Mouse (Mus musculus) liver, embryonic 13.5 days (tissue): ENCODE results near the gene Rad17. TPM values are rescaled to one million over a fixed set of nuclear protein-coding genes. Genes with fewer than 3 reads are reported as not detected.

Experiments used
- ATAC-seq: fragments of 200-750 bp; cut with Nextera tagmentation; 2 replicates; pipeline ENCODE4 v1.8.0; 2017; ENCODE audit warnings: low read depth, mild to moderate bottlenecking, moderate number of reproducible peaks, moderate library complexity
- DNase-seq: peaks from one replicate; pipeline ENCODE4 v3.0.0; 2022
- H3K27ac ChIP-seq: fragments of 300-500 bp; sonication (generic); 2 replicates; pipeline ENCODE4 v1.5.1; 2015; ENCODE audit warnings: moderate library complexity, mild to moderate bottlenecking, inconsistent platforms
- H3K27me3 ChIP-seq: fragments of 300-500 bp; sonication (generic); 2 replicates; pipeline ENCODE4 v1.6.1; 2015; ENCODE audit warnings: mild to moderate bottlenecking, inconsistent platforms
- H3K36me3 ChIP-seq: fragments of 300-500 bp; sonication (generic); 2 replicates; pipeline ENCODE4 v1.6.1; 2015; ENCODE audit warnings: mild to moderate bottlenecking, inconsistent platforms
- H3K4me1 ChIP-seq: fragments of 300-500 bp; sonication (generic); replicated peaks from 2 replicates; pipeline ENCODE4 v1.6.1; 2015; ENCODE audit warnings: inconsistent platforms
- H3K4me2 ChIP-seq: fragments of 300-500 bp; sonication (generic); 2 replicates; pipeline ENCODE4 v1.6.1; 2015; ENCODE audit warnings: inconsistent platforms, mild to moderate bottlenecking, moderate library complexity
- H3K4me3 ChIP-seq: fragments of 300-500 bp; sonication (generic); replicated peaks from 2 replicates; pipeline ENCODE4 v1.5.1; 2015; ENCODE audit warnings: mild to moderate bottlenecking, inconsistent platforms
- H3K9ac ChIP-seq: fragments of 300-500 bp; sonication (generic); 2 replicates; pipeline ENCODE4 v1.6.1; 2015; ENCODE audit warnings: mild to moderate bottlenecking, inconsistent platforms
- H3K9me3 ChIP-seq: fragments of 300-500 bp; sonication (generic); replicated peaks from 2 replicates; pipeline ENCODE4 v1.6.1; 2016; ENCODE audit warnings: inconsistent platforms
- WGBS: fragments of 180-500 bp; shearing (Covaris S2); methylation state at CpG from one replicate; pipeline ENCODE4 v1.1.7; 2015; ENCODE audit not compliant: insufficient replicate concordance; 5-methylcytosine and 5-hydroxymethylcytosine counted together
- polyA plus RNA-seq: library from polyadenylated mRNA; unstranded; fragments of >200 nt; fragmentation: Nextera tagmentation; extraction: Ambion mirVana; gene quantifications from 2 replicates; pipeline ENCODE4 v1.2.1, GENCODE M21; 2015

The Rad17 gene
- polyA plus RNA-seq, 1 experiment from 2014 or later, result 15.2 TPM

GRCm38 (mm10) chr13:100612251-100612650 lies 38.6 kb downstream of the Rad17 start:
- H3K9me3 ChIP-seq, result 0 out of 2 replicates have a peak, but pooled peaks cover 4% of the 10 kb centered on the region
- WGBS, result 84% methylated on average over 10 of the region's 10 CpGs

GRCm38 (mm10) chr13:100611266-100611665 lies 39.6 kb downstream of the Rad17 start:
- peaks cover 5% of the 10 kb centered on the region; the same call in 1 of the 2 replicates for H3K27me3 ChIP-seq
- WGBS, result 74% methylated on average over 13 of the region's 13 CpGs
- H3K4me3 ChIP-seq, result no peak overlapping the region
- ATAC-seq (no peak), DNase-seq (no peak)
- H3K9me3 ChIP-seq, result 0 out of 2 replicates have a peak, but pooled peaks cover 4% of the 10 kb centered on the region
- H3K27ac ChIP-seq, result no peak overlapping the region
- peaks cover 2% of the 10 kb centered on the region for H3K4me1 ChIP-seq
- H3K9ac ChIP-seq, result no peak overlapping the region
- no peak overlapping the region for H3K4me2 ChIP-seq
- peaks cover 22% of the 10 kb centered on the region for H3K36me3 ChIP-seq

More at GRCm38 (mm10) chr13:100612251-100612650, 38.6 kb downstream of the Rad17 start:
- peaks cover 10% of the 10 kb centered on the region for H3K4me1 ChIP-seq
- H3K36me3 ChIP-seq, result peaks cover 22% of the 10 kb centered on the region
- peaks cover 10% of the 10 kb centered on the region for H3K27me3 ChIP-seq
- no peak overlapping the region for H3K9ac ChIP-seq
- H3K27ac ChIP-seq, result no peak overlapping the region
- H3K4me2 ChIP-seq, result no peak overlapping the region
- ATAC-seq (no peak), DNase-seq (no peak)
- H3K4me3 ChIP-seq, result no peak overlapping the region

GRCm38 (mm10) chr13:100607756-100608155 lies 43.1 kb downstream of the Rad17 start:
- Histone ChIP-seq H3K4me3 (no peak overlapping the region), H3K36me3 (peaks cover 24% of the 10 kb centered on the region), H3K9ac (no peak overlapping the region), H3K27ac (no peak overlapping the region), H3K4me1 (0 out of 2 replicates have a peak, but pooled peaks cover 2% of the 10 kb centered on the region), H3K4me2 (no peak overlapping the region), H3K27me3 (no peaks in the 10 kb centered on the region), H3K9me3 (0 out of 2 replicates have a peak, but pooled peaks cover 4% of the 10 kb centered on the region)
- no peak for ATAC-seq
- 71% methylated on average over 8 of the region's 8 CpGs for WGBS
- DNase-seq, result no peak

GRCm38 (mm10) chr13:100605845-100606244 lies 45.0 kb downstream of the Rad17 start:
- ATAC-seq, result no peak

GRCm38 (mm10) chr13:100603738-100604095 lies 47.1 kb downstream of the Rad17 start:
- H3K27ac ChIP-seq, result peak overlapping the region; percentile 70
- H3K4me3 ChIP-seq, result no peak overlapping the region
- 0 out of 2 replicates have a peak, but pooled peaks cover 4% of the 10 kb centered on the region for H3K9me3 ChIP-seq
- 75% methylated on average over 11 of the region's 11 CpGs for WGBS
- DNase-seq, result no peak
- no peak for ATAC-seq
- no peak overlapping the region for H3K9ac ChIP-seq
- no peak overlapping the region for H3K4me2 ChIP-seq
- peaks cover 12% of the 10 kb centered on the region; the same call in 1 of the 2 replicates for H3K36me3 ChIP-seq
- no peaks in the 10 kb centered on the region for H3K27me3 ChIP-seq
- peaks cover 19% of the 10 kb centered on the region for H3K4me1 ChIP-seq

More at GRCm38 (mm10) chr13:100605845-100606244, 45.0 kb downstream of the Rad17 start:
- Histone ChIP-seq H3K9me3 (0 out of 2 replicates have a peak, but pooled peaks cover 4% of the 10 kb centered on the region), H3K27ac (no peak overlapping the region), H3K9ac (no peak overlapping the region), H3K4me2 (no peak overlapping the region), H3K4me3 (no peak overlapping the region), H3K27me3 (no peaks in the 10 kb centered on the region), H3K4me1 (peaks cover 11% of the 10 kb centered on the region), H3K36me3 (peaks cover 11% of the 10 kb centered on the region)
- WGBS, result 45% methylated on average over 1 of the region's 1 CpGs
- DNase-seq, result no peak

- no peak overlapping the region for H3K9ac ChIP-seq
- H3K9me3 ChIP-seq, result 0 out of 2 replicates have a peak, but pooled peaks cover 4% of the 10 kb centered on the region
- ATAC-seq (no peak), DNase-seq (no peak)
- peaks cover 12% of the 10 kb centered on the region; the same call in 1 of the 2 replicates for H3K36me3 ChIP-seq
- WGBS, result 80% methylated on average over 10 of the region's 10 CpGs
- peak overlapping the region; percentile 70 for H3K27ac ChIP-seq
- H3K27me3 ChIP-seq, result no peaks in the 10 kb centered on the region
- peaks cover 19% of the 10 kb centered on the region for H3K4me1 ChIP-seq
- H3K4me3 ChIP-seq, result no peak overlapping the region
- no peak overlapping the region for H3K4me2 ChIP-seq
Observed at GRCm38 (mm10) chr13:100603031-100603737, 47.7 kb downstream of the Rad17 start.

GRCm38 (mm10) chr13:100602239-100602902 lies 48.5 kb downstream of the Rad17 start:
- no peaks in the 10 kb centered on the region for H3K9me3 ChIP-seq
- H3K4me2 ChIP-seq, result no peak overlapping the region
- H3K9ac ChIP-seq, result no peak overlapping the region
- DNase-seq (no peak), ATAC-seq (peak; percentile 82)
- H3K27me3 ChIP-seq, result no peaks in the 10 kb centered on the region
- peaks cover 19% of the 10 kb centered on the region for H3K4me1 ChIP-seq
- no peak overlapping the region for H3K4me3 ChIP-seq
- WGBS, result 57% methylated on average over 5 of the region's 5 CpGs
- H3K36me3 ChIP-seq, result 0 out of 2 replicates have a peak, but pooled peaks cover 6% of the 10 kb centered on the region
- peak overlapping the region; percentile 70 for H3K27ac ChIP-seq

- H3K27ac ChIP-seq, result peak overlapping the region; percentile 13; the same call in 1 of the 2 replicates
- H3K4me3 ChIP-seq, result peak overlapping the region; percentile 38
- H3K4me2 ChIP-seq, result peak overlapping the region; percentile 56
- H3K9ac ChIP-seq, result peak overlapping the region; percentile 37
- no peaks in the 10 kb centered on the region for H3K9me3 ChIP-seq
- ATAC-seq, result peak; percentile 61; the same call in 1 of the 2 replicates
- no peak for DNase-seq
- WGBS, result 23% methylated on average over 8 of the region's 8 CpGs
- 0 out of 2 replicates have a peak, but pooled peaks cover 6% of the 10 kb centered on the region for H3K36me3 ChIP-seq
- peaks cover 19% of the 10 kb centered on the region for H3K4me1 ChIP-seq
- H3K27me3 ChIP-seq, result no peaks in the 10 kb centered on the region
Observed at GRCm38 (mm10) chr13:100601034-100601433, 49.8 kb downstream of the Rad17 start.

GRCm38 (mm10) chr13:100600317-100600716 lies 50.5 kb downstream of the Rad17 start:
- no peak for DNase-seq
- Histone ChIP-seq H3K27me3 (no peaks in the 10 kb centered on the region), H3K4me1 (peaks cover 19% of the 10 kb centered on the region), H3K9me3 (no peaks in the 10 kb centered on the region), H3K36me3 (0 out of 2 replicates have a peak, but pooled peaks cover 6% of the 10 kb centered on the region), H3K27ac (no peak overlapping the region), H3K9ac (peak overlapping the region; percentile 37), H3K4me3 (peak overlapping the region; percentile 38), H3K4me2 (peak overlapping the region; percentile 56)
- ATAC-seq, result no peak
- 32% methylated on average over 12 of the region's 12 CpGs for WGBS

- ATAC-seq (no peak), DNase-seq (no peak)
- Histone ChIP-seq H3K9ac (no peak overlapping the region), H3K36me3 (0 out of 2 replicates have a peak, but pooled peaks cover 4% of the 10 kb centered on the region), H3K4me3 (no peak overlapping the region), H3K27me3 (no peaks in the 10 kb centered on the region), H3K27ac (no peak overlapping the region), H3K9me3 (no peaks in the 10 kb centered on the region), H3K4me1 (peaks cover 17% of the 10 kb centered on the region), H3K4me2 (no peak overlapping the region)
- 74% methylated on average over 9 of the region's 9 CpGs for WGBS
Observed at GRCm38 (mm10) chr13:100597284-100597683, 53.6 kb downstream of the Rad17 start.

- no peak overlapping the region for H3K27ac ChIP-seq
- 71% methylated on average over 3 of the region's 3 CpGs for WGBS
- no peak overlapping the region for H3K4me2 ChIP-seq
- no peak overlapping the region; the same call in 1 of the 2 replicates for H3K9ac ChIP-seq
- no peak overlapping the region for H3K4me3 ChIP-seq
- H3K9me3 ChIP-seq, result no peaks in the 10 kb centered on the region
- peaks cover 4% of the 10 kb centered on the region for H3K4me1 ChIP-seq
- DNase-seq (no peak), ATAC-seq (no peak)
- H3K27me3 ChIP-seq, result no peaks in the 10 kb centered on the region
- 0 out of 2 replicates have a peak, but pooled peaks cover 4% of the 10 kb centered on the region for H3K36me3 ChIP-seq
Observed at GRCm38 (mm10) chr13:100595552-100595885, 55.3 kb downstream of the Rad17 start.
